ENCODE assay signal across 12 mouse cellular contexts in the genomic region with DNA sequence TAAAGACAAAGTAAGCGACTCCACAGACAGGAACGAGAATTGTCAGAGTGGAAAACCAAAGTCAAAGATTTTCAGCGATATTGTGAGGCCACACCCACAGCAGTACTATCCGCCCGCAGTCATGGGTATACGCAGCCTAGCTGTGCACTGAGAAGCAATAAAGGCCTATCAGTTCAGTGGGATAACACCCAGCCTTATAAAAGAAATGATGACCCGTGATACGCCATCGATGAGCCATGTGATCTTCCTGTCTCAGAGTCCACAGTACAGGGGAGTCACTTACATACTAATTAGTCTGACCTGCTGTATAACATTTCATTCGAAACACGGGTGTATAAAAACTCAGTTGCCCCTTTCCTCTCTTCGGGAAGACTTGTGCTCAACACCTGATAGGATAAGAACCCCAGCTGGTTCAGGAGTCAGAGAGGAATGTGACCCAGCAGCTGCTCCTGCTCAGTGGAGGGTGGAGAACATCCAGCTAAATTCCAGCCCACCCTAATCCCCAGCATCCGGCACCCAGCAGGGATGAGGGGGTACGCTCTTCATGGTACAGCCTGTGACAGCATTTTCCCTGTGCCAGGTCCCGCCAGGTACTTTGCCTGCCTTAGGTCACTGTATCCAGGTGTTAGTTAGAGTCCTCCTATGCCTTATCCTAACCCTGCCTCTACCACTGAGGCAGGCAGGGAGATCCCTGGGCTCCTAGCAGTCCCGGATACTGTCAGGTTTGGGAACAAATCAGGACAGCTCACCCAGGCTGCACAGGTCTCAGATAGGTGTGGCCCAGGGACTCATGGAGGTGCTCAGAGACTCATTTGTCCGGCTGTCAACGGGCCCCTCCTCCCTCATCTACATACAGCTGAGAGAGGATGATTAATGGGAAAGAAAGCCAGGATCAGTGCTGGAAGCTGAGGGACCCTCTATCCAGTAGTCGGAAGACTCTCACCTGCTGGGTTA. TPM values are rescaled to one million over a fixed set of nuclear protein-coding genes. Genes with fewer than 3 reads are reported as not detected.
DNase-seq lines count a peak whose midpoint lies in the region; ATAC-seq and TF ChIP-seq lines count a peak whose summit lies in the region.
"Had no signal": no experiment of that assay in that cellular context is flagged by ENCODE, and none has a peak within 500 bp of the region (broad histone marks: within the 10 kb centered on the region; RNA-seq: fewer than 3 reads in every experiment).

No protein-coding gene starts in this region.

- no peak for DNase-seq in heart, adult 2 months
- DNase-seq in CD4-positive helper T cell, adult 2 months (ENCODE audit: low read depth, low spot score) = peak; percentile 29
- peak; percentile 38 for DNase-seq in Muller cell, postnatal 12 days (ENCODE audit: inconsistent ontology term)
- no peak for DNase-seq in thymus, postnatal 36 days
- no peak for DNase-seq in right cerebral cortex, adult 18-20 months
- DNase-seq: kidney, postnatal 4 days had no signal

- peaks cover 61% of the 10 kb centered on the region for H3K36me3 ChIP-seq in heart, embryonic 13.5 days
- H3K36me3 ChIP-seq in heart, adult 2 months (ENCODE audit: control insufficient read depth, insufficient read depth, low read length) = peaks cover 4% of the 10 kb centered on the region
- H3K36me3 ChIP-seq in intestine, postnatal 0 days (ENCODE audit: control insufficient read depth, insufficient read depth) = peaks cover 14% of the 10 kb centered on the region; the same call in 1 of the 2 replicates
- H3K36me3 ChIP-seq: G1E had no signal

- intact Hi-C loops in heart, adult 2 months (cut with DNase I) = no loop called here

- no peaks in the 10 kb centered on the region for H3K9me3 ChIP-seq in heart, embryonic 13.5 days
- no peaks in the 10 kb centered on the region for H3K9me3 ChIP-seq in intestine, postnatal 0 days (ENCODE audit: control insufficient read depth)
- H3K9me3 ChIP-seq: G1E; heart, embryonic 15.5 days; limb, embryonic 12.5 days had no signal

- H3K79me2 ChIP-seq in heart, adult 2 months (replicated peaks; ENCODE audit: control insufficient read depth, insufficient read depth, low read length) = no peaks in the 10 kb centered on the region

- H3K27me3 ChIP-seq in heart, embryonic 13.5 days (replicated peaks) = no peaks in the 10 kb centered on the region
- H3K27me3 ChIP-seq in heart, adult 2 months (ENCODE audit: control insufficient read depth, insufficient read depth, low read length) = no peaks in the 10 kb centered on the region
- H3K27me3 ChIP-seq in intestine, postnatal 0 days (replicated peaks; ENCODE audit: control insufficient read depth, insufficient read depth, low read length) = no peaks in the 10 kb centered on the region
- H3K27me3 ChIP-seq: heart, embryonic 15.5 days; limb, embryonic 12.5 days had no signal

- no peak for TF ChIP-seq POLR2A in heart, adult 2 months (IDR thresholded peaks at IDR 0.05; ENCODE audit: insufficient read depth, low read depth, low read length)

- H3K27ac ChIP-seq in heart, embryonic 13.5 days (replicated peaks) = peak overlapping the region; percentile 85; the same call in 1 of the 2 replicates
- H3K27ac ChIP-seq in heart, adult 2 months = no peak overlapping the region
- peak overlapping the region; percentile 77 for H3K27ac ChIP-seq in intestine, postnatal 0 days (ENCODE audit: low read depth, low read length)
- H3K27ac ChIP-seq: limb, embryonic 12.5 days; macrophage had no signal

- no peak overlapping the region for H3K4me3 ChIP-seq in heart, embryonic 13.5 days
- no peak overlapping the region for H3K4me3 ChIP-seq in heart, adult 2 months
- no peak overlapping the region for H3K4me3 ChIP-seq in intestine, postnatal 0 days (ENCODE audit: low read depth, low read length)
- H3K4me3 ChIP-seq: heart, embryonic 15.5 days; limb, embryonic 12.5 days had no signal

- 43% methylated on average over 19 of the region's 19 CpGs for WGBS in heart, embryonic 13.5 days
- 72% methylated on average over 19 of the region's 19 CpGs for WGBS in heart, adult 2 months
- WGBS in intestine, postnatal 0 days = 32% methylated on average over 19 of the region's 19 CpGs

- no peak for ATAC-seq in heart, embryonic 13.5 days (ENCODE audit: extremely low read depth, insufficient number of reproducible peaks, low FRiP score, low TSS enrichment)
- ATAC-seq in intestine, postnatal 0 days = peak; percentile 92

- no peak for TF ChIP-seq CTCF in heart, adult 2 months (IDR thresholded peaks at IDR 0.05)
- no peak for TF ChIP-seq CTCF in intestine, postnatal 0 days (IDR thresholded peaks at IDR 0.05; ENCODE audit: low read depth)

- no peak for TF ChIP-seq EP300 in heart, adult 2 months (IDR thresholded peaks at IDR 0.05; ENCODE audit: insufficient read depth, low read depth, low read length)

- no peak overlapping the region for H3K4me2 ChIP-seq in heart, embryonic 13.5 days
- peak overlapping the region; percentile 50 for H3K4me2 ChIP-seq in intestine, postnatal 0 days (replicated peaks; ENCODE audit: low read depth)
- H3K4me2 ChIP-seq: heart, embryonic 15.5 days; limb, embryonic 12.5 days had no signal

- peak overlapping the region; percentile 47; the same call in 1 of the 2 replicates for H3K9ac ChIP-seq in heart, embryonic 13.5 days
- no peak overlapping the region for H3K9ac ChIP-seq in heart, adult 2 months (ENCODE audit: low read depth, low read length)
- H3K9ac ChIP-seq in intestine, postnatal 0 days (ENCODE audit: low read depth, low read length) = no peak overlapping the region
- H3K9ac ChIP-seq: heart, embryonic 15.5 days; limb, embryonic 12.5 days had no signal

- peaks cover 80% of the 10 kb centered on the region for H3K4me1 ChIP-seq in heart, embryonic 13.5 days
- H3K4me1 ChIP-seq in heart, adult 2 months (ENCODE audit: control insufficient read depth, insufficient read depth, low read length) = peaks cover 10% of the 10 kb centered on the region
- H3K4me1 ChIP-seq in intestine, postnatal 0 days (replicated peaks; ENCODE audit: control insufficient read depth, insufficient read depth, low read length) = peaks cover 6% of the 10 kb centered on the region; the same call in 1 of the 2 replicates

RNA-seq across cellular contexts. Expression of gene Zcchc24, which starts 14.0 kb away (rescaled TPM):
- 20.8 and 22.6 TPM in 2 replicates for polyA plus RNA-seq in heart, embryonic 13.5 days (2015; fragmentation: Nextera tagmentation; extraction: Ambion mirVana)
- total RNA-seq in heart, adult 2 months (2021) = 10 to 100 TPM; 33.5 TPM
- polyA plus RNA-seq in heart, adult 2 months (2012; rRNA removed) = 27.3 and 39.4 TPM in 2 replicates
- polyA plus RNA-seq in intestine, postnatal 0 days (2015; fragmentation: Nextera tagmentation; extraction: Ambion mirVana) = 10.3 and 12.1 TPM in 2 replicates
- polyA plus RNA-seq: G1E had no signal

Comparison
In these comparisons a context has a peak if more than half of its experiments do, and no peak if none do; other contexts are left out.
1. DNase-seq: peak in CD4-positive helper T cell, adult 2 months (single experiment) and Muller cell, postnatal 12 days (single experiment); none in heart, adult 2 months (0 of 2), thymus, postnatal 36 days (0 of 2) and right cerebral cortex, adult 18-20 months (single experiment).